Mouse (Mus musculus): ENCODE data around the gene Elmsan1.

GRCm38 (mm10) chr12:84161616-84162433, 56.9 kb downstream of the Elmsan1 start:
- TF ChIP-seq GATA1 (IDR thresholded peaks at IDR 0.05; ENCODE audit: borderline replicate concordance, low read length) (no peak), FLI1 (IDR thresholded peaks at IDR 0.05; ENCODE audit: low read length) (no peak)

Measured in megakaryocyte, embryonic 14.5 days (primary cell).